25 mouse cellular contexts compared by ENCODE assay signal in the genomic region with DNA sequence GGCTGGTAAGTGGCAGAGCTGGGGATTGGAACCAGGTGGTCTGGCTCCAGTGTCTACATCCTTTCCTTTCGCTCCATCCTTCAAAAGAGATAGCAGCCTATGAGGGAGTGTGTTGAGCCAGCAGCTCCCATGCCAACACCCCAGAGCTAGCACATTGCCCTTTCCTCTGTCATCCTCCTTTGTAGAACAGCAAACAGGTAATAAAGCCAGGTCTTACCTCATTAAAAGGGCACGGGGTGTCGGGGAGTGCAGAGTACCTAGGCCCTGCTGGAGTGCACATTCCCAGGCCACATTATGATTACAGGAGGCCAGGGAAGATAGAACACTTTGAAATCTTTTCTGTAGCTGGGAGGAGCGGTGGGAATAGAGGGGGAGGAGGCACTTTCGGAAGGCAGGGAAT. TPM values are rescaled to one million over a fixed set of nuclear protein-coding genes. Genes with fewer than 3 reads are reported as not detected.
DNase-seq lines count a peak whose midpoint lies in the region; ATAC-seq and TF ChIP-seq lines count a peak whose summit lies in the region.
"Had no signal": no experiment of that assay in that cellular context is flagged by ENCODE, and none has a peak within 500 bp of the region (broad histone marks: within the 10 kb centered on the region; RNA-seq: fewer than 3 reads in every experiment).

No protein-coding gene starts in this region.

- no peak overlapping the region for H3K4me3 ChIP-seq in layer of hippocampus, adult 2 months
- no peak overlapping the region for H3K4me3 ChIP-seq in intestine, embryonic 15.5 days (replicated peaks)
- H3K4me3 ChIP-seq: embryonic facial prominence, embryonic 10.5 days; embryonic facial prominence, embryonic 15.5 days; forebrain, embryonic 12.5 days; hindbrain, embryonic 15.5 days; liver, embryonic 12.5 days; midbrain, embryonic 13.5 days had no signal

- H3K36me3 ChIP-seq in intestine, embryonic 15.5 days, result no peaks in the 10 kb centered on the region
- H3K36me3 ChIP-seq: embryonic facial prominence, embryonic 15.5 days; hindbrain, embryonic 15.5 days; liver, embryonic 12.5 days had no signal

- no peaks in the 10 kb centered on the region for H3K27me3 ChIP-seq in intestine, embryonic 15.5 days (replicated peaks)
- H3K27me3 ChIP-seq: embryonic facial prominence, embryonic 15.5 days; forebrain, embryonic 12.5 days; hindbrain, embryonic 15.5 days; liver, embryonic 12.5 days; midbrain, embryonic 13.5 days had no signal

- H3K9ac ChIP-seq in intestine, embryonic 15.5 days, result no peak overlapping the region
- H3K9ac ChIP-seq: embryonic facial prominence, embryonic 15.5 days; forebrain, embryonic 12.5 days; forebrain, postnatal 0 days; hindbrain, embryonic 15.5 days; liver, embryonic 12.5 days; midbrain, embryonic 13.5 days had no signal

- peak; percentile 79 for ATAC-seq in intestine, embryonic 15.5 days
- ATAC-seq: liver, embryonic 12.5 days; lung, postnatal 0 days had no signal

- H3K9me3 ChIP-seq in intestine, embryonic 15.5 days, result no peaks in the 10 kb centered on the region
- H3K9me3 ChIP-seq: embryonic facial prominence, embryonic 10.5 days; embryonic facial prominence, embryonic 15.5 days; forebrain, embryonic 12.5 days; hindbrain, embryonic 15.5 days; liver, embryonic 12.5 days; midbrain, embryonic 13.5 days had no signal

- TF ChIP-seq CTCF in layer of hippocampus, adult 2 months (conservative IDR thresholded peaks at IDR 0.05), result no peak

- DNase-seq in cerebellum, adult 9-11 months, result peak; percentile 4
- DNase-seq in cerebellum, adult 11-12 months, result no peak
- no peak for DNase-seq in layer of hippocampus, adult 2 months (ENCODE audit: low spot score in 2 of 2)
- no peak for DNase-seq in layer of hippocampus, adult 8-10 months (ENCODE audit: low spot score in 2 of 2)
- DNase-seq in A20 (ENCODE audit: low read depth, low spot score), result peak; percentile 8
- no peak for DNase-seq in testis, postnatal 14 days (ENCODE audit: low spot score)
- DNase-seq in adrenal gland, postnatal 14 days, result no peak
- DNase-seq: forebrain, postnatal 0 days; gastrocnemius, postnatal 14 days; kidney, adult 9 months; kidney, postnatal 25 days; lung, adult 18-20 months; lung, postnatal 4 days; right cerebral cortex, adult 18-20 months; spleen, adult 18-20 months had no signal

- 65% methylated on average over 5 of the region's 5 CpGs for WGBS in intestine, embryonic 15.5 days

- H3K27ac ChIP-seq in layer of hippocampus, adult 2 months, result peak overlapping the region; percentile 36; the same call in 1 of the 2 replicates
- no peak overlapping the region for H3K27ac ChIP-seq in intestine, embryonic 15.5 days
- H3K27ac ChIP-seq: embryonic facial prominence, embryonic 15.5 days; forebrain, embryonic 12.5 days; hindbrain, embryonic 15.5 days; liver, embryonic 12.5 days; midbrain, embryonic 13.5 days; stomach, postnatal 0 days had no signal

- no peak overlapping the region for H3K4me2 ChIP-seq in intestine, embryonic 15.5 days (replicated peaks)
- H3K4me2 ChIP-seq: embryonic facial prominence, embryonic 15.5 days; forebrain, embryonic 12.5 days; heart, embryonic 11.5 days; hindbrain, embryonic 15.5 days; liver, embryonic 12.5 days; midbrain, embryonic 13.5 days had no signal

- H3K4me1 ChIP-seq in intestine, embryonic 15.5 days (replicated peaks), result peaks cover 15% of the 10 kb centered on the region

RNA-seq across cellular contexts. Expression of gene Fyn, which starts 8.6 kb away (rescaled TPM):
- 100 to 1,000 TPM; 127 to 130 TPM for total RNA-seq in layer of hippocampus, adult 2 months (2021)
- total RNA-seq in layer of hippocampus, adult 8-10 months (2022), result 100 to 1,000 TPM; 113 to 122 (median 118) TPM
- 21.3 and 23.4 TPM in 2 replicates for polyA plus RNA-seq in intestine, embryonic 15.5 days (2015; fragmentation: Nextera tagmentation; extraction: Ambion mirVana)
- 51.8 and 73.6 TPM in 2 replicates for total RNA-seq in adrenal gland, postnatal 14 days (2021)

Comparison
In these comparisons a context has a peak if more than half of its experiments do, and no peak if none do; other contexts are left out.
1. DNase-seq: peak in cerebellum, adult 9-11 months (single experiment) and A20 (single experiment); none in cerebellum, adult 11-12 months (single experiment), layer of hippocampus, adult 2 months (0 of 2), layer of hippocampus, adult 8-10 months (0 of 2), testis, postnatal 14 days (single experiment) and adrenal gland, postnatal 14 days (single experiment).